Mouse (Mus musculus) cerebellum, adult 2 months (tissue): ENCODE data around the gene Galnt17.
A peak's percentile ranks its signal among the peaks of the same experiment; 100 is the strongest.

Experiments used
- CTCF ChIP-seq: fragments of 200-500 bp; IDR thresholded peaks from 2 replicates; pipeline ENCODE4 v1.5.1; 2011; ENCODE audit warnings: low read depth, mild to moderate bottlenecking, control low read depth, low read length, moderate library complexity, borderline replicate concordance; ENCODE audit not compliant: insufficient read depth
- POLR2A ChIP-seq: fragments of 200-500 bp; IDR thresholded peaks from 2 replicates; pipeline ENCODE4 v1.6.1; 2011; ENCODE audit warnings: low read length, control low read depth, borderline replicate concordance; ENCODE audit not compliant: insufficient read depth

- TF ChIP-seq CTCF = peak; percentile 81
- no peak for TF ChIP-seq POLR2A
These were observed 446.0 kb downstream of the Galnt17 start for GRCm38 (mm10) chr5:130862302-130862701.
